Mouse (Mus musculus) stomach, embryonic 15.5 days (tissue): Measurements from ENCODE around the gene Slco3a1. TPM values are rescaled to one million over a fixed set of nuclear protein-coding genes. Genes with fewer than 3 reads are reported as not detected.

ENCODE experiments used
- ATAC-seq: fragments of 200-750 bp; cut with Nextera tagmentation; 2 replicates; pipeline ENCODE4 v1.8.0; 2017; ENCODE audit warnings: low read depth, moderate number of reproducible peaks, moderate TSS enrichment; ENCODE audit not compliant: insufficient read depth, low FRiP score
- H3K27ac ChIP-seq: fragments of 300-500 bp; sonication (generic); 2 replicates; pipeline ENCODE4 v1.5.1; 2015; ENCODE audit warnings: mild to moderate bottlenecking, inconsistent platforms
- H3K27me3 ChIP-seq: fragments of 300-500 bp; sonication (generic); replicated peaks from 2 replicates; pipeline ENCODE4 v1.6.1; 2015; ENCODE audit warnings: inconsistent platforms
- H3K36me3 ChIP-seq: fragments of 300-500 bp; sonication (generic); 2 replicates; pipeline ENCODE4 v1.6.1; 2015; ENCODE audit warnings: inconsistent platforms
- H3K4me1 ChIP-seq: fragments of 300-500 bp; sonication (generic); 2 replicates; pipeline ENCODE4 v1.6.1; 2015; ENCODE audit warnings: inconsistent platforms
- H3K4me2 ChIP-seq: fragments of 300-500 bp; sonication (generic); 2 replicates; pipeline ENCODE4 v1.6.1; 2015; ENCODE audit warnings: mild to moderate bottlenecking, inconsistent platforms
- H3K4me3 ChIP-seq: fragments of 300-500 bp; sonication (generic); replicated peaks from 2 replicates; pipeline ENCODE4 v1.5.1; 2015; ENCODE audit warnings: inconsistent platforms
- H3K9ac ChIP-seq: fragments of 300-500 bp; sonication (generic); 2 replicates; pipeline ENCODE4 v1.6.1; 2015; ENCODE audit warnings: inconsistent platforms
- H3K9me3 ChIP-seq: fragments of 300-500 bp; sonication (generic); 2 replicates; pipeline ENCODE4 v1.6.1; 2016; ENCODE audit warnings: inconsistent platforms
- WGBS: fragments of 180-500 bp; shearing (Covaris S2); methylation state at CpG from one replicate; pipeline ENCODE4 v1.1.7; 2015; 5-methylcytosine and 5-hydroxymethylcytosine counted together
- polyA plus RNA-seq: library from polyadenylated mRNA; unstranded; fragments of >200 nt; fragmentation: Nextera tagmentation; extraction: Ambion mirVana; gene quantifications from 2 replicates; pipeline ENCODE4 v1.2.1, GENCODE M21; 2015

The Slco3a1 gene
- polyA plus RNA-seq, 1 experiment from 2014 or later: 11.4 TPM

DNA sequence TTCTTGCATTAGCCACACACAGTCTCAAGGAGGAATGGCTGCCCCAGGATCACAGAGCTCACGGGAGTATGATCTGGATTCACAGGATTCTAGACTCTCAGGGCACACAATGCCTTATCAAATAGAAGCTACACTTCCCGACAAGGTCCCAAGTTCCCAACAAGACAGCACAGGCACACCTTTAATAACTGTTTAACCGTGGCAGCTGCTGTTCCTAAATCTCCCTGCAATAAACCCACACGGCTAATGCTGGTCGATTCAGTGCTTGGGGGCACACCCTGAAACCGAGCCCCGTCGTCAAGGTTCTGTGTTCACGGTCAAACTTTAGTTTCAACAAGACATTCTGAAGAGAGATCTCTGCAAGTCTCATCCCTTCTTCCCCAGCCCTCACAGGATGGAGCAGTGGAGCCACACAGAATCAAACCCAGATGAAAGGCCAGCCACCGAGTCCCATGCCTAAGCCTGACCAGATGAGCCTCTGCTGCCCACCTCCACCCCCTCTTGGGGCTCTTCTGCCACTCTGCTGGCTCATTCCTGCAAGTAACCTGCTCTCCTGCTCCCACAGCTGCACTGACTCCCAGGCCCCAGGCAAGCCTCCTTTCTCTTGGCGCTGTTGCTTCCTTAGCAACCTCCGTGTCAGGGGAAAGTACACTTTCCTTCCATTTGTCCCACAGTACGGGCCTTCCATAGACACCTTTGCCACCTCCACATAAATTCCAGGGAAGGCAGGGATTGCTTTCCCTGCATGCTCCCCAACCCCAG is 200.7 kb downstream of the Slco3a1 start:
- Histone ChIP-seq H3K27ac (no peak overlapping the region), H3K27me3 (no peaks in the 10 kb centered on the region), H3K9ac (no peak overlapping the region), H3K4me2 (peak overlapping the region; percentile 19; the same call in 1 of the 2 replicates), H3K9me3 (no peaks in the 10 kb centered on the region), H3K4me3 (no peak overlapping the region), H3K36me3 (no peaks in the 10 kb centered on the region), H3K4me1 (0 out of 2 replicates have a peak, but pooled peaks cover 5% of the 10 kb centered on the region)
- 66% methylated on average over 13 of the region's 13 CpGs for WGBS
- no peak for ATAC-seq

DNA sequence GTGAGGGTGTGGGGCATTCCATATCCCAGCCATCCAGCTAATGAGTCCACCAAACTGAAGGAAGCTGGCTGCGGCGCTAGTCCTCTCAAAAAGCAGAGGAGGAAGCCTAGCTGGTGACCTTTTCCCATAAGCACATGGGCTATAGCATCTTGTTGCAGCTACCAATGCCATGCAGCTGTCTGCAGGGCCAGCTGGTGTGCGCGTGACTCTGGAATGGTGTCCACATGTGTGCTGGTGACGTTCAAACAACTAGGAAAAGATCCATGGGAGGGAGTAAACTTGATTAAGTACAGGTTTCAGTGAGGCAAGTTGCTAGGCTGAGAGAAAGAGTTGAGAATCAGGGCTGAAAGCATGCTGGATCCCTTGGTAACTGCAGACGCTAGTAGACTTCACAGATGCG is 201.3 kb downstream of the Slco3a1 start:
- Histone ChIP-seq H3K27me3 (no peaks in the 10 kb centered on the region), H3K4me3 (no peak overlapping the region), H3K4me2 (no peak overlapping the region), H3K36me3 (no peaks in the 10 kb centered on the region), H3K4me1 (0 out of 2 replicates have a peak, but pooled peaks cover 5% of the 10 kb centered on the region), H3K9ac (no peak overlapping the region), H3K27ac (no peak overlapping the region), H3K9me3 (no peaks in the 10 kb centered on the region)
- 78% methylated on average over 7 of the region's 7 CpGs for WGBS
- ATAC-seq: no peak

- Histone ChIP-seq H3K36me3 (no peaks in the 10 kb centered on the region), H3K4me3 (no peak overlapping the region), H3K9ac (no peak overlapping the region), H3K4me2 (no peak overlapping the region), H3K9me3 (no peaks in the 10 kb centered on the region), H3K27ac (no peak overlapping the region), H3K27me3 (no peaks in the 10 kb centered on the region), H3K4me1 (no peaks in the 10 kb centered on the region)
- no peak for ATAC-seq
- 91% methylated on average over 7 of the region's 7 CpGs for WGBS
Measured at GRCm38 (mm10) chr7:74348318-74348890, 206.2 kb downstream of the Slco3a1 start.

- Histone ChIP-seq H3K36me3 (no peaks in the 10 kb centered on the region), H3K9me3 (no peaks in the 10 kb centered on the region), H3K27ac (no peak overlapping the region), H3K4me3 (no peak overlapping the region), H3K4me1 (no peaks in the 10 kb centered on the region), H3K9ac (no peak overlapping the region), H3K27me3 (no peaks in the 10 kb centered on the region), H3K4me2 (no peak overlapping the region)
- 85% methylated on average over 9 of the region's 9 CpGs for WGBS
- no peak for ATAC-seq
Measured at GRCm38 (mm10) chr7:74347026-74347425, 207.6 kb downstream of the Slco3a1 start.

GRCm38 (mm10) chr7:74346451-74346850 is 208.1 kb downstream of the Slco3a1 start:
- no peak for ATAC-seq
- no peaks in the 10 kb centered on the region for H3K9me3 ChIP-seq
- no peak overlapping the region for H3K27ac ChIP-seq
- no peak overlapping the region for H3K4me3 ChIP-seq
- no peak overlapping the region for H3K9ac ChIP-seq
- no peaks in the 10 kb centered on the region for H3K27me3 ChIP-seq
- WGBS: 67% methylated on average over 3 of the region's 3 CpGs
- H3K4me1 ChIP-seq: 0 out of 2 replicates have a peak, but pooled peaks cover under 1% of the 10 kb centered on the region
- H3K4me2 ChIP-seq: no peak overlapping the region
- no peaks in the 10 kb centered on the region for H3K36me3 ChIP-seq

- Histone ChIP-seq H3K27ac (no peak overlapping the region), H3K4me3 (no peak overlapping the region), H3K4me1 (0 out of 2 replicates have a peak, but pooled peaks cover 4% of the 10 kb centered on the region), H3K27me3 (no peaks in the 10 kb centered on the region), H3K9ac (no peak overlapping the region), H3K9me3 (no peaks in the 10 kb centered on the region), H3K36me3 (no peaks in the 10 kb centered on the region), H3K4me2 (no peak overlapping the region)
- 55% methylated on average over 4 of the region's 4 CpGs for WGBS
- ATAC-seq: no peak
Measured at GRCm38 (mm10) chr7:74341149-74341805, 213.3 kb downstream of the Slco3a1 start.

- 0 out of 2 replicates have a peak, but pooled peaks cover 4% of the 10 kb centered on the region for H3K4me1 ChIP-seq
- no peak overlapping the region for H3K4me2 ChIP-seq
- no peak overlapping the region for H3K27ac ChIP-seq
- no peaks in the 10 kb centered on the region for H3K27me3 ChIP-seq
- no peaks in the 10 kb centered on the region for H3K9me3 ChIP-seq
- no peaks in the 10 kb centered on the region for H3K36me3 ChIP-seq
- no peak overlapping the region for H3K9ac ChIP-seq
- no peak overlapping the region for H3K4me3 ChIP-seq
- ATAC-seq: no peak
- 78% methylated on average over 8 of the region's 8 CpGs for WGBS
Measured at GRCm38 (mm10) chr7:74340419-74340954, 214.1 kb downstream of the Slco3a1 start.

GRCm38 (mm10) chr7:74337677-74338420 is 216.7 kb downstream of the Slco3a1 start:
- 66% methylated on average over 6 of the region's 6 CpGs for WGBS
- Histone ChIP-seq H3K4me1 (0 out of 2 replicates have a peak, but pooled peaks cover 4% of the 10 kb centered on the region), H3K27me3 (no peaks in the 10 kb centered on the region), H3K36me3 (no peaks in the 10 kb centered on the region), H3K4me3 (no peak overlapping the region), H3K27ac (no peak overlapping the region), H3K9me3 (no peaks in the 10 kb centered on the region), H3K4me2 (no peak overlapping the region), H3K9ac (no peak overlapping the region)
- no peak for ATAC-seq

DNA sequence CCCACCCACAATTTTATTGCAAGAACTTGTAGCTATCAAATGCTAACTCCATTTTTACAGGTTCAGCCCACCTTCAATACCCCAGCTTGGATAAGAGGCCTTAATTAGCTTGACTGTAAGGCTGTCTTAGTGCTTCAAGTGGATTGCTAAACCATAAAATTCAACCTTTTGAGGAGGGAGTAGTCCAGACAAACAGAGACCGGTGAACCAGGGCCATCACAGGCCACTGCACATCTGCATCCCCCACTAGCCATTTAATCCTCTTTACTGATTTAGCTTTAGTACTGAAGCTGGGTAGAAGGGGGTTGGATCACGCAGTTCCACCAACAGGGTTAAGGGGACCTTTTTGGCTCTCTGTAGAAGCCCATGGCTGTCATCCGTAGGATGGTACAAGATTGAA is 222.3 kb downstream of the Slco3a1 start:
- Histone ChIP-seq H3K36me3 (no peaks in the 10 kb centered on the region), H3K4me3 (no peak overlapping the region), H3K4me2 (no peak overlapping the region), H3K9me3 (no peaks in the 10 kb centered on the region), H3K4me1 (no peaks in the 10 kb centered on the region), H3K9ac (no peak overlapping the region), H3K27me3 (no peaks in the 10 kb centered on the region), H3K27ac (no peak overlapping the region)
- WGBS: 89% methylated on average over 3 of the region's 3 CpGs
- no peak for ATAC-seq

DNA sequence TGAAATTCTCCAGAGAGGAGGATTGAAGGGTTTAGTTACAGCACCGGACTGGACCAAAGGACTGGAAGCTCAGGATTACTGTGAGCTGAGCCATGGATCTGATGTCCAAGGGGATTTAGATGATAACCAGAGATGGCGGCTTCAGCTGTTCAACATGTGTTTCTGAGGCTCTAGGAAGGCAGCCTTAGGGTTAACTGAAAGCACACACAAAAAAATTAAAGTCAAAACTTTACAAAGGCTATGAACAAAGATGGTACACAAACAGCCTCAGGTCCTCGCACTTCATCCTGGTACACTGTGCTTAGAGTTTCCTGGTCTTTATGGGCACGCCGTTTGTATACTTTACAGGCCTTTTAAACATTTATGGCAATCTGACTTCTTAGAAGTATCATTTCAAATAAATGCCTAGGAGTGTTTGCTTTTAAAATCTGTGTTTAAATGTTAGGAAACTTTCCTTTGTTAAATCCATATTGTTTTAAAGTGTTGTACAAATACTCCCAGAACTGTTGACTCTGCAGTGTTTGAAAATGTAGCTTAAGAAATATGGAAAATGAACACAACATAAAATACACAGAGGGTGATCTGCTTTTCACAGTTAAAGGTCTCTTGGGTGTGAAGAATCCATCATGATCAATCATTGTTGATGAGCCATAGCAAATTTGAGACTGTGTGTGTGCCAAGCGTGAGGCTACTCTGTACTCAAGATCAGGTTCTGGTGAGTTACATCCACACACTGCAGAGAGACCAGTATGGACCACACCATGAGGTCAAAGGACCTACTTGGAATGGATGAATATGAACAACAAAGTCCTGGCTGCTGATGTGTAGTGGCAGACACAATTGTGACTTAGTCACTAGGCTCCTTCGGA is 223.5 kb downstream of the Slco3a1 start:
- H3K4me1 ChIP-seq: no peaks in the 10 kb centered on the region
- 46% methylated on average over 7 of the region's 7 CpGs for WGBS
- H3K9me3 ChIP-seq: no peaks in the 10 kb centered on the region
- no peak overlapping the region for H3K4me2 ChIP-seq
- no peaks in the 10 kb centered on the region for H3K27me3 ChIP-seq
- no peak overlapping the region for H3K9ac ChIP-seq
- no peaks in the 10 kb centered on the region for H3K36me3 ChIP-seq
- ATAC-seq: peak; percentile 43; the same call in 1 of the 2 replicates
- no peak overlapping the region for H3K4me3 ChIP-seq
- H3K27ac ChIP-seq: 0 out of 2 replicates have a peak overlapping the region, but pooled peaks have one; percentile 8
